Mouse (Mus musculus) embryo, embryonic 11 days (tissue): ENCODE results near the gene Pde11a.

Experiments
- DNase-seq: peaks from one replicate; pipeline ENCODE4 v3.0.0-alpha.2; 2015

Pde11a gene

DNA sequence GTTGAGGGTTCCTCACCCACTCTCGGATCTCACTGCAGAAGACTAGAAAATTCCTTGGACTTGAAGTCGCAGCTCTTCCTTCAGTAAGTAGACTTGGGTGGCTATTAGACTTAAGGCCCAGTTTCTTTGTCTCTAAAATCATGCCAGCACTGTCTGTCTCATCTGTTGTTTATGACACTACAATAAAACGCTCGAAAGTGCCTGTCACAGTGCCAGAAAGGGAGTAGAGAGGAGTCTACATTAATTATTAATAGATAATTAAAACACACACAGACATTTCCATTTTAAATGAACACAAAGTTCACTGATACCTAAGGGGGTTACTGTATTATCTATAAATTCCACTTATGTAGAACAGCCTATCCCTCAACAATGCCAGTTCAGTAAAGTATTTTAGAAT is 287.7 kb downstream of the Pde11a start:
- DNase-seq = no peak

DNA sequence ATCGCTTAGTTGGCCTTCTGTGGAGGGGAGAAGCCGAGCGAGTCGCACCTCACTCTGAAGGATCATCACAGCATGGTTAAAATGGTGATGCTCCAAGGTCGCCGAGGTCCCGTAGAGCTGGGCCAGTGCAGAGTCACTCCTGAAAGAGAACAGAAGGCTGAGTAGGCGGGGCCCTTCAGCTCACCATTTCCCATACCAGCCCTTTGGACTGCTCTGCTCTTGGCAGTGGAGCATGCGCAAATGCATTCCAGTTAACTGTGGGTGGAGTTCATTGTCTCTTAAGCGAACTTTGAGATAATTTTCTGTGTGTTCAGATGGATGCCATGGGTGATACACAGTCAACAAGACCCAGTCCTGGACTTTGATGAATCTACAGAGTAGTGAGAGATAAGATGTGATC is 288.5 kb downstream of the Pde11a start:
- DNase-seq = no peak

DNA sequence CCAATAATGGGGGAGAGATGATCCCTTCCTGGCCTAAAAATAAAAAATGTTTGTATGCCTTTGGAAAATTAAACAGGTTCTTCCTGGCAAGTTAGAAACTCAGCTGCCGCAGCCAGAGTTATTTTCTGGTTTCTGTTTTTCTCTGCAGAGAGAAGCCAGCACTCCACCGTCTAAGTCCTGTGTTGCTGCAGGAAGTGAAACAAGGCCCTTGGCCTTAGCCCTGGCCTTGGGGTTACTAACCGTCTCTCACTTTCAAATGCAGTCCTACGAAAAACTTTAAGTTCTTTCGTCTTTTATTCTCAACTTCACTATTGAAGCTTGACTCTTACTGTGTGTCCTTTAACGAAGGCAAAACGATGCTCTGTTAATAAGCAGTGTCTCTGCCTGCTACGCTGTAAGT is 289.0 kb downstream of the Pde11a start:
- DNase-seq = no peak

DNA sequence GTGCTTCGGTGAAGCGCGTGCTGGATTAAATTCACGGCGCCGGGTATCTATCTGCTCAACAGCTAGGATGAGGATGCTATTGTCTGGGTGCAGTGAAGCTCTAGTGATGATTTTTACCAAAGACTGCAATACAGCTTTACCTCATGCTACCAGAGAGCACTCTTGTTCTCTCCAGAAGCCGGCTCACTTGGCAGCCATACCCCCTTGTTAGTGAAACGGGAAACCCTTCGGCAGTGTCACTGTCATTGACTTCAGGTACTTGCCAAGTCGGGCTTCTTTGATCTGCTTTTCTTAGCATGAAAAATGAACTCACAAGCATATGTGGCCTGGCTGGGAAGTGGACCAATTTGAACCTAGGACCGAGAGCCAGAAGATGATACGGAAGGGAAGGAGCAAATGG is 290.8 kb downstream of the Pde11a start:
- DNase-seq = no peak

DNA sequence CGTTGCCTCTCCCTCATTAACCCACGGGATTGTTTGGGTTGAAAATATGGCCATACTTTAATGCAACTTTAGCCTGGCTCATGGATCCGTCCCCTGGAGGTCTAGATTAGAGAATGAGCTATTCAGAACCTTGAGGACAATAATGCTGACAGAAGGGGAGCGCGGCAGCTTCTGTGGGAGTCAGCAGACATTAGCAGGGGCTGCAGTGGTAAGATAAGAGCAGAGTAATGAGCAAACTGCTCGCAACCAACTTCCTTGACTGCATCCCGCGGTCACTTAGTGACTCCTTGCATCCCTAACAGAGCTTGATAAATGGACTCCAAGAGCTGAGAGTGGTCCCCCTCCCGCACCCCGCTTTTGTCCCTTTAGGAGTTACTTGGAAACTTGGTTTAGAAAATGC is 296.4 kb downstream of the Pde11a start:
- no peak for DNase-seq

DNA sequence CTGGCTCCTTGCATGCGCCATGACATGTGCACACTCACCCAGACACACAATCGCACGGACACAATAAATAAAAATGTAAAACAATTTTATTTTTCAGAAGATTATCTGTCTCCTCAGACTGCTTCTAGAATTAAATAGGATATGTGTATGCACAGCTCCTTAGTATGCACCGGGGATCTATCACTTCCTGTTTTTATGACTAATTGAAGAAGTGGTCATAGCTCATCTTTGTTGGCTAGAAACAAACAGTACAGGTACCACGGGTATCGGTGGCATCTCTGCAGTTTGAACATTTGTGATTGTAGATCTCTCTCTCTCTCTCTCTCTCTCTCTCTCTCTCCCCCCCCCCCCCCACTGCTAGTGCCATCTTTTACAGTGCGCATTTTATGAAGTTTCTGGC is 298.5 kb downstream of the Pde11a start:
- no peak for DNase-seq

DNA sequence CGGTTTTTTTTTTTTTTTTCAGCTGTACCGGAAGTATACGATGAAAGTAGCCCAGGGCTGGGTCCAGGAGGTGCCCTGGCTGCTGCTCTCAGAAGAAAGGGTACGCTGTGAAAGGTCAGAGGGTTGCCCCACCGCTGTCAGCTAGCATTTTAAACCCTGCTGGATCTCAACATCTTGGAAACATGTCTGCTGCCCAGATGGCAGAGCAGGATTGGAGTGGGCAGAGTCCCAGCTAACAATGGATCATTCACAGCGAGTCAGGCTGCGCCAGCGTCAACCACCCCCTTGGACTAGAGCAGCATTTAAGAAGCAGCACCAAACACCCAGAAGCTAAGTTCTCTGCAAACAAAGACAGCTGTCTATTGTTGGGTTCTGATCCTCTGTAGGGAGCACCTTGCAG is 308.5 kb downstream of the Pde11a start:
- DNase-seq = peak; percentile 77

DNA sequence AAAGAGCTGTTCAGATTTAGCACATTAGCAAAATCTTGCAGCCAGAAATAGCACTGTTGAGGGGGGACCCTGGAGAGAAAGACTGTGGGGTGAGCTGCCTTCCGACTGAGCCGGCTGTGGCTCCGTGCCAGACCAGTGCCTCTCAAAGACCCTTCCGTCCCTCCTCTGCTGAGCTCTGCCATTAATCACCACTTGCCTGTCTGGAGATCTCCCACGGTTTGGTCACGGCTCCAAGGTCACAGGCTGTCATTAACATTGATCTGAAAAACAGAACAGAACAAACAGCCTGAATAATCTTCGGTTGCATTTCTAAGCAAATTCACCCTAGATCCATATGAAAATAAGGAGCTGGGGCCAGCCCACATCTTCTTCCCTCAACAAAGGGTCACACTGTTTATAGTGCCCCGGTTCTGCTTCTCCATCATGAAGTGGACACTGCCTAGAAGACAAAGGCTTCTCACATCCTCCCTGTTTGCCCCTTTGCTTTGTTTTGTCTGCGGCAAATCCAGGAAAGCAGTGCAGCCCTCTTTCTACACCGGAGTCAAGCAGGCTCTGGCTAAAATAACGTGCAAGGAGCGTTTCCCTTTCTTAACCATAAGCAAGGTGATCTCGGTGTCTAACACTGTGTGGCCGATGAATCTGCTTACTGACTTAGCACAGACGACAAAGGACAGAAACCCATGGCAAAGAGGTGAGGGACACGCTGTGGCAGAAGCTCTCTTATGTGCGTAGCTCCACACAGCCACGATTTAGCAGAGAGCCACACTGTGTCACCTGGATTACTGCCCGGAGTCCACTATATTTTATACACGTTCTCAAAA is 309.3 kb downstream of the Pde11a start:
- DNase-seq = peak; percentile 83

DNA sequence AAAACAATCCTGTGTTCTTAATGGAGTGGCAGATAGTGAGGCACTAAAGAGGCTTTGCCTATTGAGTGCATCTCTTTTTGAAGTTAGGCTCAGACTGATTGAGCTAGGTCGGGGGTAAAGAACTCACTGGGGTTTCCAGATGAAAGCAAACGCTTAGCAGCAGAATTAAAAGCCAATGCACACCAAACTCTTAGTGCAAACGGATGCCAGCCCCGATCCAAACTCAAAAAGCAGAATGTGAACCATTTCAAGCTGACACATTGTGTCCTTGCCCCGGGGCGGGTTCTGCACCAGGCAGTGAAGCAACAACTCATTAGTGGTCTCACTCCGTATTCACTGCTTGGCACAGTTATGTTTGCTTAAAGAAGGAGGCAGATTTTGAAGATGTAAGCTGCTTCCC is 321.7 kb downstream of the Pde11a start:
- peak; percentile 48 for DNase-seq

DNA sequence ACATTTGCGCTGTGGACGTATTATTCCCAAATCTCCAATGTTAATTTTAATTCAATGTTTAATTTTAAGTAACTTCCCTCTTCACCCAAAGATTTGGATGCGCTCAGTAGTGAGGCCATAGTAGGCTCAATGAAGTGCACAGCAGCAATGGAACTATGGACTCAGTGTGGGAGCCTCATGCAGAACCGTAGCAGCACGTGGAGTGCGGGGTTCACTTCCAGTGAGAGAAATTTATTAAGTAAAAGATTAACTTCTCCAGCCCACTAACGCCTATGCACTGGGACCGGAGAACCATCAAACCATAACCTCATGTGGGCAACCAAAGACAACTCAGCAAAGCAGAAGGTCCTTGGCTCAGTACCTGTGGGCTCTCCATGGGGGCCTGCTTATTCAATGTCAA is 322.4 kb downstream of the Pde11a start:
- DNase-seq = no peak

DNA sequence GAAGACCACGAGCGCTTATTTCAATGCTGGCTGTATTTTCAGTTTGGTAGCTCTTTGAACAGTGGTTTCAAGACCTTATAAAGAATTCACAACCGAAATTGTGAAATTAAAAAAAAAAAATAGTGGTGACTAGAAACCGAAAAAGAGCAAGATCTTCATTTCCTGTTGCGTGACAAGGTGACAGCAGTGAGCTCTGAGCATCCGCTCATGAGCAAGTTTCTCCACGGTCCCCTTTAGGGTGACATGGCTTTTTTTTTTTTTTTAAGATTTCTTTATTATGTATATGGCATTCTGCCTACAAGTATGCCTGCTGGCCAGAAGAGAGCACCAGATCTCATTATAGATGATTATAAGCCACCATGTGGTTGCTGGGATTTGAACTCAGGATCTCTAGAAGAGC is 323.1 kb downstream of the Pde11a start:
- DNase-seq = no peak

DNA sequence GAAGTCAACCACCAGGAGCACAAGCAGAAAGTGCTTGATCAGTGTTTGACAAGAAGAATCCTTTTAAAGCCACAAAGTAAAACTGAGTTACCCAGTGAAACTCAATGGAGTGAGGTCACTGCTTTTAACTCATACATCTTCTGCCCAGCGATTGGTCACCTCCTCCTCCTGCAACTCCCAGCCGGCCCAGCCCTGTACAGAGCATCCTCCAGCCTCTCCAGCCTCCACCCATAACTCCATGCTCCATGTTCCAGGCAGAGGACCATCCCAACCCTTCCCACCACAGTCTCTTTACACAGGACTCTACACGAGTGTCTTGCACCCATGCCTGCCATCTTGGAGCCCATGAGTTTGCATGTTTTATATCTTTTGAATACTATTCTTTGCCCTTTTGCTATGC is 323.9 kb downstream of the Pde11a start:
- DNase-seq = no peak

DNA sequence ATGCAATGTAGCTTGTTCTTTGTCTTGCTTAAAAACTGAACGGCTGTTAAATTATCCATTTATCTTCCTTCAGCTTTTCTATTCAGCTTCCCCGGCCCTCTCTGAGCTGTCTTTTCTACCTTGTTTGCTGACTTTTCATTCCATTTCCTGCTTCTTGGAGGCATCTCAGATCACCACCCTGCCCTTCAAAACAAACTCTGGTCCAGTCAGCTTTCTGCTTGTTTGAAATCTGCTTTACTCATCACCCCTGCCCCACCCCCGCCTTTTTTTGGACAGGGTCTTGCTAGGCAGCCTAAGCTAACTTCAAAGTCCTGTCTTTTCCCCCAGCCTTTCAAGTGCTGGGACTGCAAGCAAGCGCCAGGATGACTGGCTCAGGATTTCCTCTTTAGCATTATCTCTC is 332.4 kb downstream of the Pde11a start:
- peak; percentile 57 for DNase-seq

DNA sequence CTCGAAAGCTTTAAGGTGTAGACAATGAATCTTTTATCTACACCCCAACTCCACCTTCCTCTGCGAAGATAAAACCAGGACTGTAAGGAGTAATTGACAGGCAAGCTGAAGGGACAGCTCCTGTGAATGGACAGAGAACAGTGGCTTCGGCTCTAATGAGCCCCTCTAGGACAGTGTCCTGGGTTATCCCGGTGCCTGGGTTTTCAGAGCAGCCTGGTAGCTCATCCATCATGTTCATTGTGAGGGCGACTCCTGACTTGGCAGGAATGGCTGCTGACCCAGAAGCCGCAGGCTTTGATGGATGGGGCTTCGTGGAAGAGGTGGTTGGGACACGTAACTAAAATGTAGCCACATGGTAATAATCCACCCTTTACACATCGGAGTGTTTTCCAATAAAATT is 335.7 kb downstream of the Pde11a start:
- DNase-seq = peak; percentile 51

DNA sequence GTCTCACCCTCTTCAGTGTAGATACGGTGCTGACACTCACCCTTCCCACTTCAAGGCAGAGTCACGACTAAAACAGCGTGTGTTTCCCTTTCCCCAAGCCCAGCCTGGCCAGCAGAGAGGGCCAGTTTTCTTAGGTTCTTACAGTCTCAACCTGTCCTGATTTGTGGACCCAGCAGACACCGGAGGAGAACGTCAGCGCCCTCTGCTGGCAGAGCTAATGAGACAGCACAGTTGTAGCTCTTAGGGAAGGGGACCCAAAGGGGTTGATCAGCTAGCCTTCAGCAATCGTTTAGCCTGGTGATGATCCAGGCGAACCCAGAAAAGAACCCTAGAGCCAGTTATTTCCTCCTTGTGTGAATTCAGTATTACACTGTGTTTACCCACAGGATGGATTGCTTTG is 337.2 kb downstream of the Pde11a start:
- peak; percentile 65 for DNase-seq

DNA sequence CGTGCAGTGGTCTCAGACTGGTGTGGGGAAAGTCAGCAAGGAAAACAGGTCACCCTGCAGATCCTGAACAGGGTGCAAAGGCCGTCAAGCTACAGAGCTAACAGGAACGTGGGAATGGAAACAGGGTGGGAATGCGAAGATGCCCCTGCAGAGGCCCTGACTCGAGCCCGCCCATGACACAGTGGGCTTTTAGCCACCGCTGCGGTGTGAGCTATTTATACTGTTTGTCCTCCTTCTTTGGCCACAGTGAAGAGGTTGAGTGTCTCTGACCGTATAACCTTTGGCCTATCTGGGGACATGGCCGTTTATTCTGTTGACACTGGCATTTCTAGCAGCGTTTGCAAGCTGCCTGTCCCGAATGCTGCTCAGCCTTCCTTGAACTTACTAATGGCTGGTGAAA is 338.9 kb downstream of the Pde11a start:
- peak; percentile 40 for DNase-seq

DNA sequence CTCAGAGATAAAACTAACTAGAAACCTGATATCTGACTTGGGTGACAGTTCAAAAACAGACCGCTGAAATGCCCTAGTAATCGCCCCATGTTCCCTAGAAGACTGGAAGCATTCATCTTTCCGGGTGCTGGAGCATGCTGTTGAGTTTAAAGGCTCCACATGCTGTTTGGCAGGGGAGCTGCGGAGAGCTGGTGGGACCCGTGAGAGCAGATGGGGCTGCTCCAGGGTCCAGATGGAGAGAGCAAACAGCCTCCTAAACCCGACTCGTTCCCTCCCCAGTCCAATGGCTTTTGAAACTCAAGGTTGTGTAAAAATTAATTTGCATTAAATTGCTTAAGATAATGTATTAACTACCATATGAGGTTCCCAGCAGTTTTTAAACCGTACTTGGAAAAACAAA is 339.9 kb downstream of the Pde11a start:
- DNase-seq = peak; percentile 54

DNA sequence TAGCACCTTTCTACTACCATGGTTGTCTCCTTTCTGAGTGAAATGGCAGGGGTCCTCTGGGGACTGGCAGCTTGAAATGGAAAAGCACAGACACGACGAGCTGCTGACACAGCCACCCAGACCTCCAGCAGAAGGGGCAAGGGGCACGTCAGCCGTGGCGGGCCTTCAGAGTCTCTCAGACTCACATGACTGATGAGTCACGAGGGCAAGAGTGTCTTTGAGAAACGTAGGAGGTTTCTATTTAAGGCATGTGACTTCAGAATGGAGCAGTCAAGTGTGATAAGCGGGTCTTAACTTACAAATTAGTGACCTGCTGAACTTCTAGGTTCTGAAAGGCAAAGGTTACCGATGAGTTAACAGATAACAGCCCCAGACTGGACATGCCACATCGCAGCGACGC is 340.8 kb downstream of the Pde11a start:
- DNase-seq = peak; percentile 53

DNA sequence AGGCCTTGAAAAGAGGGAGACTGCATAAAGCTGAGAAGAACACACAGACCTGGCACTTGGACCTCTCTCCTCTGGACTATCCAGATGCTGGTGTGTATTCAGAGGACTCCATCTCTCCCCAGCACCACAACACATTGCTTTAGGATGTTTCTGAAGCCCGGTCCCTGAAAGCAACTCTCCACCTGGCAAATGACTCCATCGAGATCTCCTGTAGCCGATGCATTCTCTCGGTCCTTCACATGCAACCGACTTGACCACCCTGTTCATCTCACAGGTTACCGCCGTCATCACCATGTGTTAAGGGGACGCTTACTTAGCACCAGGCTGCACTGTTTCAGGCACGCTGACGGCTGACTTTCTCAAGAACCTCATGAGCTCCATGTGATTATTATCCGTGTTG is 343.7 kb downstream of the Pde11a start:
- no peak for DNase-seq

DNA sequence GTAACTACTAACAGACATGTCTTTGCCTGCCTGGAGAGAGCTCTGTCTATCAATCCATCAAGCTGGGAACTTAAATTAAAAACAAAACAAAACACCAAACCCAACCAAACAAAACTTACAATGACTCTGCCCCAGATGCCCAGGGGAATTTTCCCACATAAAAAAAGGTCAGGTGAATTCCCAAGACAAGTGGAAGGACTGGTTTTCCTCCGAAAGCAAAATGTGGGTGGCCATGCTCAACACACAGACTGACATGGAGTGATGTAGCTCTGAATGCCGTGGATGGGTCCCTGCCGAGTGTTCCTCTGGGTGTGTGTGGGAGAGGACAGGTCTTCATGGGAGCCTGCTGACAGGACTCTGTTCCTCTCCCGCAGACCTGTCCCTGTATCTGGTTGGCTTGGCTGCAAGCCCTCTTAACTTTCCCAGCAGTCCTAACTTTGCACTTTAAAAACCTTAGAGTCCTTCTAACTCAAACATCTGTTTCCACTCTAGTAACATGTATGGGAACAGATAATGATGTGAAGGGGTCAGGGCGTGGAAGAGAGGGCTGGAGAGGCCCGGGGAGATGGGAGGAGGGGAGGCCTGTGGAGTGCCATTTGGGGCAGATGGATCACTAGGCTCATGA is 346.9 kb downstream of the Pde11a start:
- DNase-seq = peak; percentile 61

DNA sequence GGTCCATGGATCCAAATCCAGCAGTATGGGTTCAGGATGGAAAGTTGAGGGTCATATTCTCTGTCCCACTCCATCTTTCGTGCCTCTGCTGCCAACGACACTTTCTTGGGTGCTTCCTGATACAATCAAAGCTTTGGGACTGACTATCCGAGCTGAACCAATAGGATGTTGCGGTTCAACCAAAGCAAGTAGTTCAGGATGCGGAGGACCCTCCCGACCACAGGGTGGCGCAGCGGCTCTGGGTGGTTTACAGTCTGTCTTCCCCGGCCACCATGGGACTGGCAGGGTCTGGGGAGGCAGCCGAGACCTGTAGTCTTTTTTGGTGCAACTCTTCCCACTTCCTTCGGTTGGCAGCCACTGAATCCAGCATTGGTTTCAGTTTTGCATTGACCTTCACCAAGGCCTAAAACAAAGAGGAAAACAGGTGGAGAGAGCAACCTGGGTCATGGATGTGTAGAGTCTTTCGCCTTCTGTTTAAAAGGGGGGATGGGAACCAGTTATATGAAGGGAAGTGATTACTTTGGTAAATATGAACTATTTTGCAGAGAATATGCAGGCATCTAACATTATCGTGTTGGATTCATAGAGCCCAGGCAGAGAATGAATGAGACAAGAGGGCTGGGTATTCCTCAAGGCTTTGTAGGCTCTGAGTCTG is 347.6 kb downstream of the Pde11a start:
- peak; percentile 84 for DNase-seq

DNA sequence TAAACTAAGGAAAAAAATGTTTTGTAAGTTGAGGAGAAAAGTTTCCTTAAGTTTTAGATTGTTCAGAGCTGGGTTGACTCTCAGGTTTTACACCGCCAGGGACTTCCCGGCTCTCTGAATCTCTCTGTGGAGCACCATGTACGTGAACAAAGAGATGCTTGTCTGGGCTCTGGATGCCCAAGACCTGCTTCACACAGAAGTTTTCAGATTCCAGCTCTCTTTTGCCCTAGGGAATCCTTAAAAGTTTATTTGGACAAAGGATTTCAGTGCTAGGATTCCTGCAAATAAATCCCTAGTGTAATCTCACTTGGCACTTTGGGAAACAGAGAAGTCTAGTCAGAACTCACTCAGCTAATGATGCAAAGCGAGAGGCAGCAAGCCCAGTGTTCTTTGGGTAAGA is 348.9 kb downstream of the Pde11a start:
- DNase-seq = peak; percentile 55

DNA sequence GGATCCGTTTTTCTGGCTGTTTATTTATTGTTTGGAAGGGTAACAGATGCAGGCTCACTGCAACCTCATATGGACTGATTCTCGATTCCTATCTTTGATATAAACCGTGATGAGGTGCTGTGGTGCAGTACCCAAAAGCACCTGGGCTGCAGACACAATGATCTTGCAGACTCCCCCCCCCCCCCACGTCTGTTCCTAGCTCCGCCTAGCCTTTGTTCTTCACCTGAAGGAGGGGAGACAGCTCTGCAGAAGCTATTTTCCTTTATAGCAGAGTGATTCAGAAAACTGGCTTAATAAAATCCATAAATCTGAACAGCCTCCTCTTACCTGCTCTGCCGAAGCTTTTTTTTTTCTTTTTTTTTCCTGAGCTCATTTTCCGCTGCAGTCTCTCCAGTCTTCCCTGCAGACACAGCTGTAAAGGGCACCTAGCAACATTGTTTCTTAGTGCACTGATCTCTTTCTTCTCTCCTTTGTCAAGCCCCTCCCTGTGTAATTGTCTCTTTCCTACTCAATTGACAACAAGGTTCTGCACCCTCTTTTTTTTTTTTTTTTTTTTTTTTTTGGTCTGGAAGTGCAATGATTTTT is 349.7 kb downstream of the Pde11a start:
- no peak for DNase-seq

DNA sequence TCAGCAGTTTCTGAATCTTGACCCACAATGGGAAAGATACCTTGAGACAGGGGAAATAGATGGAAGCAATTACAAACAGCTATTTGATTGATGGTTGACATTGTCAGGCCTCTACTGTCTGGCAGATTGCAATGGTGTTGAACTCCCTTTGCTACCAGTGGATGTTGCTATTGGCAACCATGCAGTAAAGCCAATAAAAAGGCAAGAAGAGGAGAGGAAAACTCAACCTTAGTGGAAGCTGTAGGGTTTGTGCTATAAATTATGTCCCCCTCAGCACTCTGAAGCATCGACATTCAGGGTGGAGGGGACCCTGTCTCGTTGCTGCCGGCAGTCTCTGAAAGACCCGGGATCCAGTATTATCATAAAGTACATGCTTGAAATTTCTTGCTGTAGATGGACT is 350.2 kb downstream of the Pde11a start:
- DNase-seq = peak; percentile 36
